Mouse (Mus musculus): ENCODE measurements at regions not wholly inside any gene's neighbourhood (a gene's known extent, or its start where the extent isn't known, plus 50 kb on each side); places are given as distances from the start of the nearest gene placed in this dataset.

DNA sequence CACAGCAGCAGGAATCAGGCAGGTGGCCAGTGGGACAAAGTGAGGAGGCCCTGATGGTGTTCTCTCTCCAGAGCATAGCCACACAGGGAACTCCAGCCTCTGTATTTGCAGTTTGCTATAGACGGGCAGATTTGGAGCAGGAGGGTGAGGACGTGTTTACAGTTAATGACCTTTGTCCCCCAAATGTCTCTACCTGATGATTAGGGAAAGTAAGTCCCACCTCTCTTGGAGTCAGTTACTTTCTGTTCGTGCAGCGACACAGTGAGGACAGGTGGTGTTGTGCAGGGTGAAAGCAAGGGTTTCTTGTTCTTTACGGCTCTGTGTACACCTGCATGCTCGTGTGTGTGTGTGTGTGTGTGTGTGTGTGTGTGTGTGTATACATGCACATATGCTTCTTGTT, 162.9 kb downstream of the Adra2a start:
- DNase-seq = no peak
- intact Hi-C loops (cut with DNase I; ENCODE audit: low total_unique reads) = no loop called here

DNA sequence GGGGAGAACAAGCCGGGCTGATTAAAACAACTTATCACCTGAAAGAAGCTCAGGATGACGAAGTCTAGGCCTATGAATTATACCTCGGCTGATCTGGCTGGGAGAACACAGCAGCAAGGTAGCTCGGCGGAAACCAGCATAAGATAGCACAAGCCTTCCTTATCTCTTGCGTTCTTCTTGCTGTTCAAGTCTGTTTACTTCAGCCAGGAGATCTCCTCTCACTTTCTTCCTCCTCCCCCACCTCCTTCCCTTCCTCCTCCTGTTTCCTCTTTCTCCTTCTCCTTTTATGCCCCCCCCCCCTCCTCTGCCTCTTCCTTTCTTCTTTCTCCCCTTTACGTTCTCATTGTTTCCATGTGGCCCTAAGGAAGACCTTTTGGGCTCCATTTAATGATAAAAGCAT, 168.2 kb downstream of the Adra2a start:
- intact Hi-C loops (cut with DNase I; ENCODE audit: low total_unique reads) = no loop called here
- DNase-seq = no peak

DNA sequence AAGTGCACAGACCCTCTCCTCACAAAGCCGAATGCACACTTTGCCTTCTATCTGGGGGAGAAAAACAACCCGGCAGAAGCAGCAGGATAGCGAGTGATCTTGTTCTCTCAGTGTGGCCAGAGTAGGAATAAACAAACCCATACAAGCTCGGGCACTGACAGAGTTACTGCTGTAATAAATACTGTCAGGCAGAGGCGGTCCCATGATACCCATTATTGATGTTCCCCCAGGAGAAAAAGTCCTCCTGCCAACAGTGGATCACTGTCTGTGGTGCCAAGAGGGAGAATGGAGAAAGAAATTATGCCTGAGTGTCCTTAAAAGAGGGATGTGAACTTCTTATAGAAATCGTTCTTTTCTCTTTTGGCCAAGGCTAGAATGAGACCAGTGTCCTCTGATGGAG, 200.2 kb downstream of the Adra2a start:
- intact Hi-C loops (cut with DNase I; ENCODE audit: low total_unique reads) = loop anchor here (10.0 kb wide), 1 partner anchor 199 kb away; the partner anchor contains the start of gene Adra2a
- DNase-seq = no peak

DNA sequence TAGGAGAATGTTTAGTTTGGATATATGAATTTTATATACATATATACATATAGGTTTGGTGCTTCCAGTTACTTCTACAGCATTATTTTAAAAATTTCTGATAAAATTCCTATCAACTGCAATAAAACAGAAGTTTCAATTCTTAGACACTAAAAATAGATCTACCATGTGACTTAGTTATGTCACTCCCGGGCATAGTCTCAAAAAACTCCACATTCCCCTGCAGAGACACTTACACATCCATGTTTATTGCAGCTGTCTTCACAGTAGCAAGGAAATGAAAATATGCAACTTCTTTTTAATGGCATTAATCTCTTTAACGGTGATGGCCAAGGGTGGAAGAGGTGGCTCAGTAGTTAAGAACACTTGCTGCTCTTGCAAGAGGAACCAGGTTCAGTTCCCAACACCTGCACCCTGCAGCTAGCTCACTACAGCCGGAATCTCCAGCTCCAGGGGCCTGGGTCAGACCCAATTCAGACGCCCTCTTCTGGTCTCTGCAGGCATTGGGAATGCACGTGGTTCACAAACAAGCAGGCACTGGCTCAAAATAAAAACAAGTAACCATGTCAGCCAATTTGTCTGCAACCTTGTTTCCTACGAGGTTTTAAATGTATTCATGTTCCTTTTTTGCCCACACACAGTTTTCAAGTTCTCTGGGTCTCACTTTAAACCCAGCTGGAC, 204.4 kb downstream of the Adra2a start:
- peak; percentile 28 for DNase-seq
- intact Hi-C loops (cut with DNase I; ENCODE audit: low total_unique reads) = loop anchor here (5.0 to 10.0 kb wide), 2 partner anchors 56 to 204 kb away; partner anchors contain the start of gene Adra2a

DNA sequence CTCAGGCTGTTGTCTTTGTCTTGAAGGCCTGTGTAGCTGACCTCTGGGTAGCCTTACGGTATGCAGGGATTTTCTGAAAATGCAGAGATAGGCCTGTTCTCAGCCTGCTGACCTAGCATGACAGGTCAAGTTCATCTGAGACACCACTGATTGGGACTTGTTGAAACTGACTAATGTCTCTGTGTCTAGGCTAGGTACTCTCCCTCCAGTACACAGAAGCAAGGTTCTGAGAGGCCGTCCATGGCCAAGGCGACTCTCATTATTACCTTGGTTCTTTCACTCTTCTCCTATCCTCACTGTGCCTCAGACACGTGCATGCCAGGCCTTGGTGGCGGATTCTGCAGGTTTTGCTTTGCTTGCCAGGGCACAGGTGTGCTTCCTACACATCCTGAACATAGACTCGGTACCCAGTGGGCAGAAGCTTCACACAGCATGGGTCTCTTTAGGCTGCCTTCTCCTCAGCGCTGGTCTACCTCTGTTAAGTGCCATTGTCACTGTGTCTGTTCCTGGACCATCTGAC, 208.3 kb downstream of the Adra2a start:
- intact Hi-C loops (cut with DNase I; ENCODE audit: low total_unique reads) = no loop called here
- no peak for DNase-seq

DNA sequence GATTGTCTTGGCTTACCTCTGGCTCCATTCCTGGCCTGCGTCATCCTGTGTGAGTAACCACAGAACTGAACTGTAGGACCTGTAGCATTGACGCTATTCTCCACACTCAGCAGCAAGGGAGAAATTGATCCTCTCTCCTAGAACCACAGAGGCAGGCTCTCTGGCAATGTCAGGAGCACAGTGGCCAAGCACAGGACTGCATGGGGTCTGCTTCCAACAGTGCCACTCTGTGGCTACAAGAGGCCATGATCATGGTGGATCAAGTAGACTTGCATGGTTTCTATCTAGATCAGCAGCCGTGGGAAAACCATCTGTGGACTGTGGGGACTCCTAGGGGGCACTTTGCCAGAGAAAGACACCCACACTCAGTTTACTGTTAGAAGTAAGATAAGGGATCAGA, 213.9 kb downstream of the Adra2a start:
- no peak for DNase-seq
- intact Hi-C loops (cut with DNase I; ENCODE audit: low total_unique reads) = no loop called here

DNA sequence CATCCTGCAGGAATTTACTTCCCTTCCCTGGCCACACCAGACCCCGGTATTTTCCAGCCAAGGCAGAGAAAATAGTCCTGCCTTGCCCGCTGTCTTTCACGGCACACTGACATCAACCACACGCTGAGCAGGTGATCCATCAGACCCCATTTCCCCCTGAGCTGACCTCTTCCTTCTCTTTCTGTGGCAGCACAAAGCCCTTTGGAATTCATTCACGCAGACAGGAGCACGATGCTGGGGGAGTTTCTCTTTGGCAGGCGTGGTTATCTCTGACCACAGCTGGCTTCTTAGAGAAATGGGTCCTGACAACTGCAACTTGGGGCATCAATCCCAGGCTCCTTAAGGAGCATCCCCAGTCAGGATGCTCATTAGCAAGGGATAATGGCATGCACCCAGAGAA, 215.2 kb downstream of the Adra2a start:
- no peak for DNase-seq
- intact Hi-C loops (cut with DNase I; ENCODE audit: low total_unique reads) = no loop called here

DNA sequence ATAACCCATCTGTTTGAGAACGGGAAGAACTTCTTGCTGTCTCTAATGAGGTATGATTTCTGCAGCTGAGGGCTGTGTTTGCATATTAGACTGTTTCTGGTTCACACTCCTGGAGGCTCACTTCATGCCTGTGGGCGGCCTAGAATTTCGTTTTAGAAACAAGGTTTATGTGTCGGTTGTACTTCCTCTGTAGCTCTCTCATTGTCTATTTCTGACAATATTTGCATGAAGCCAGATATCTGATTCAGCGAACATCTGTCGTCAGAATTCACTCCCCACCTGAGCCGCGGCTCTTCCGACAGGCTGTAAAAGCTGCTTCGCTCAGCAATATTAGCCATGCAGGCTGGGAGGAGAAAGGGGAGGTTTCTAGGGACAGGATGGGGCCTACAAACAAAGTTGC, 233.4 kb downstream of the Adra2a start:
- intact Hi-C loops (cut with DNase I; ENCODE audit: low total_unique reads) = no loop called here

DNA sequence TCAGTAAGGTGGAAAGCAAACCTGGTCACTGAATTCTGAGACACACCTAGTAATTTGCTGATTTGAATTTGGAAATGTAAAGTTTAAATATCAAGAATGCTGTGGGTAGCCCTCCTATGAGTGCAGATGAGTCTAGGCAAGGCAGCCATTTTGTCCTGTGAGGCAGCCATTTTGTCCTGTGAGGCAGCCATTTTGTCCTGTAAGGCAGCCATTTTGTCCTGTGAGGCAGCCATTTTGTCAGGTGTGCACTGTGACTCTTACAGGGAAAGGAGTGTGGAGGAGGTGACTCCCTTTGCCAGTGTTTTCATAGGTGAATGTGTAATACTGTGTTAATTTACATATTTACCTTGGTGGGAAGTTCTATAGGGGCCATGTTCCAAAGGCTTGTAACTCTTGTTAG, 241.5 kb downstream of the Adra2a start:
- intact Hi-C loops (cut with DNase I; ENCODE audit: low total_unique reads) = no loop called here
- DNase-seq = no peak

More for the DNA sequence above, 233.4 kb downstream of the Adra2a start:
- no peak for DNase-seq

DNA sequence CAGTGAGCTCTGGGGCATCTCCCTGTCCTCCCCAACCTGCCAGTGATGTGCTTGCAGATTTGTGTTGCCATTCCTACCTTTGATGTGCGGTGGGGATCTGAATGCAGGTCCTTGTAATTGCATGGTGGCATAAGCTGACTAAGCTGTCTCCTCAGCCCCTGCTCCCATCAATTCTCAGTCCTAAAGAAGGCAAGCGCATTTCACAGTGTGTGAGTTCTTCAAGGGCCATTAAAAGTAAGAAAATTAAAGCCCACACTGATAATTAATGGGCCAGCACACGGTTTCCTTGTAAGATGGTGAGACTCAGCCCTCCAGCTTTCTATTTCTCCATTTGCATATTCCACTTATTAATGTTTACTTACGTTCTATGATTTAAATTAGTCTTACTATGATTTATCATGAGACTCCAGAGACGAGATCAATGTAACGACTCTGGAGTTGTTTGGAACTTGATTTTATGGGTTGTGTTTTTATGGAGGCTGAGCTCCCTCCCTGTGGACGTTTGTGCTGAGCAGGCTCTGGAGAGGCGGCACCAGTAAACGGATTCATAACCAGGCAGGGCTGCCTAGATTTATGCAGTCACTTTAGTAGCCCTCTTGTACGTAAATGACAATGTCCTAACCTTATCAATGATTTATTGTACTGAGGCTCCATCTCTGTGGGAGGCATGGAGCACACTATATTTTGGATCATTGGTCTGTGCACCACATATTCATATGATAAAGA, 253.9 kb downstream of the Adra2a start:
- no peak for DNase-seq
- intact Hi-C loops (cut with DNase I; ENCODE audit: low total_unique reads) = no loop called here

DNA sequence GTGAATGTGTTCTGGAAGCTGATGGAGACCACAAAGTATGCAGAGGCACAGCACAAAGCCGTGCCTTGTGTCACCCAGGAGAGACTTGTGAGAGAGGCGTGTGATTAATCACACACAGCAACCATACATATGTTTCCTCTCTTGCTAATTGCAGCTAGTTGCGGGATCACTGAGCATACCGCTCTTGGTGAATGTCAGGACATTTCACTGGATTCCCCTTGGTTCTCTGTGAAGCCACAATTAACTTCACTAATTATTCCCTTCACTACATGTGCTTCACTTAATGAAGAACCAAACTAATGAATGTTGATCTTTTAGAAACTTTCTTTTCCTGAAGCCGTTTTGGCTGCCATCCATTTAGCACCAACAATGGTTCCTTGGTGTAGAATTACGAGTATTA, 267.3 kb downstream of the Adra2a start:
- no peak for DNase-seq
- intact Hi-C loops (cut with DNase I; ENCODE audit: low total_unique reads) = no loop called here

DNA sequence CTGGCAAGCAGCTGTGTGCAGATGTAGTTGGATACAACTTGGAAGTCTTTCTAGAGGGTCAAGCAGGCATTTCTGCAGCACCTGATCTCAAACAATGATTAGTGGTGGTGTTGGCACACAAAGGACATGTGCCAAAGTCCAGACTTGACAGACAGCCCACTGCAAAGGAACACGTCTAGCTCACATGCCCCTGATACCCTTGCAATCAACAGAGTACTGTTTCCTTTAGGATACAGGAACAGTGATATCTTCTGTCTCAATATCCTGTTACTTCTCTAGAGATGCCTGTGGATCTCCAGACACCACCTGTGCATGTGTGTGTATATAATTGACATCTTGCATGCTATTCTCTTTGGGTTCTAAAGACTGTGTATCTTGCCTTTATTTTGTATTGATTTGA, 267.8 kb downstream of the Adra2a start:
- intact Hi-C loops (cut with DNase I; ENCODE audit: low total_unique reads) = no loop called here

DNA sequence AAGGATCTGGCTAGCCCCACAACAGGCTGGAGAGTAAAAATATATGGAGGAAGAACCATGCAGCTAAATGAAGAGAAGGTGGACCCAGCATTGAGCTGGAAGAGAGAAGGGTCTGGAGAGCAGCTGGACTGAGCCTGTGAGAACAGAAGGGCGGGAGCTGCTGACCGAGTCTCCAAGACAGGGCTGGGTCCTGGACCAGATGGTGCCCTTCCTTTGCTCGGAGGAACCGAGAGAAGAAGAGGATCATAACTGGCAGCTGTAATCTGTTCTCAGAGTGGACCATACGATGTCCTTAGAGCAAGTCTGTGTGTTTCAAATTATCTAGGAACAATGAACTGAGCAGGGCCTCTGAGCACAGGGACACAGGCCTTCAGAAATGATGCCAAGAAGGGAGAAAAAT, 279.3 kb downstream of the Adra2a start:
- no peak for DNase-seq

More for the DNA sequence above, 267.8 kb downstream of the Adra2a start:
- DNase-seq = no peak

DNA sequence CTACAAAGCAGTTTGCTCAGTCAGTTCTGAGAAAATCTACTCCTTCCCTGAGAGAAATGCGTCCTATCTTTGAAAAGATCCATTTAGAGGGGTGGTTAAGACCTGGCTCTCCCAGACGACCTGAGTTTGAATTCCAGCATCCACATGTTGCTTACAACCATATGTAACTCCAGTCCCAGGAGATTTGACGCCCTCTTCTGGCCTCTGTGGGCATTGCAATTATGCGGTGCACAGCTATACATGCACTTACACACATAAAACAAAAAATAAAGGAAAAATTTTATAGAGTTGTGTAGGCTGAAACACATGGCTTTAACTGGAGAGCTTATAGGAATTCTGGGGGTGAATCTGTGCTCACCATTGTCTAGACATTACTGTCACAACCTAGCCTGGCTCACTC, 281.0 kb downstream of the Adra2a start:
- no peak for DNase-seq
- intact Hi-C loops (cut with DNase I; ENCODE audit: low total_unique reads) = no loop called here

More for the DNA sequence above, 279.3 kb downstream of the Adra2a start:
- intact Hi-C loops (cut with DNase I; ENCODE audit: low total_unique reads) = no loop called here

DNA sequence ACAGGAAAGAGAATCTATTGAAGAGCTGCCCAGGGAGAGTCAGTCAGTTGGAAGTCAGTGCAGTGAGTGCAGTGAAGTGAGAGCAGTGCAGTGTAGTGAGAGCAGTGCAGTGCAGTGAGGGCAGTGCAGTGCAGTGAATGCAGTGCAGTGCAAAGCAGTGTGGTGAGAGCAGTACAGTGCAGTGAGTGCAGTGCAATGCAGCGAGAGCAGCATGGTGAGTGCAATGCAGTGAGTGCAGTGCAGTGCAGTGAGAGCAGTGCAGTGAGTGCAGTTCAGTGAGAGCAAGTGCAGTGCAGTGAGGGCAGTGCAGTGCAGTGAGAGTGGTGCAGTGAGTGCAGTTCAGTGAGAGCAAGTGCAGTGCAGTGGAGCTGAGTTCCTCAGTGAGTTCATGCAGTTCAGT, 288.2 kb downstream of the Adra2a start:
- intact Hi-C loops (cut with DNase I; ENCODE audit: low total_unique reads) = no loop called here
- DNase-seq = no peak

DNA sequence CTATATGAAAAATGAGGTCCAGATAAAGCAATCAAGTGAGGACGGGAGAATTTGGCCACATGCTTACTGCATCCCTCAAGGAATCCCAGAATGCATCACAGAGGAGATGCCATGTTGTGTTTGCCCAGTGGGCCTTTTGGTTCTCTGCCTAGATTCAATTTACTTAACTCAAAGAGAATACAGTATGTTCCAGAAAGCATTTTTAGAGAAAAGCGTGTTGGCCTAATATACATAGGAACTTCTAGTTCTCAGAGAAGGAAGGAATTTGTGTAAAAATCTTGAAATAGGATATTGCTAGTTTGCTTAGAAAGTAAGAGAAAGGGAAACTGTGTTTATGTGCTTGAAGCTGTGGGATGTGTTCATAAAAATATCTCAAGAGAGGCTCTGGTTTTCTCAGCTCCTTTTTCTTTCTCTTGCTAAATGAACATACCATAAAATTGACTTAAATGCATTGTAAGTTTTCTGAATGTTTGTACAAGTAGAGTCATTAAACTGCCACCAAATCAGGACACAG, 296.9 kb downstream of the Adra2a start:
- intact Hi-C loops (cut with DNase I; ENCODE audit: low total_unique reads) = no loop called here
- DNase-seq = no peak

DNA sequence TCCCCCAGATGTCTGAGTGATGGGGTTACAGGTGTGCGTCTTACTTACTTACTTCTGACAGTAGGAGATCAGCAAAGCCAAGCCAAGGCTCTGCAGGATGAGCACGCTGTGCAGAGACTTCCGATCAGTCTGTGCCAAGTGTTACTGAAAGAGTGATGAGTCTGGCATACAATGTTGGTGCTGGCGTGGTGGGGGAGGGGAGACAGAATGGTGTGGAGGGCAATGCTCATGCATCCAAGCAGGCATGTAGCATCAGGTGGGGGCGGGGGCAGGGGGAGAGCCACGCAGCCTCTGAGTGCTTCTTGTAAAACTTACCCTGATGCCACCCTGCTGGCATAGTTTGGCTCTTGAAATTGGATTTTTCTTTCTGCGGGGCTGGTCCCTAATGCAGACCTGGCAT, 315.8 kb downstream of the Adra2a start:
- no peak for DNase-seq
- intact Hi-C loops (cut with DNase I; ENCODE audit: low total_unique reads) = no loop called here

DNA sequence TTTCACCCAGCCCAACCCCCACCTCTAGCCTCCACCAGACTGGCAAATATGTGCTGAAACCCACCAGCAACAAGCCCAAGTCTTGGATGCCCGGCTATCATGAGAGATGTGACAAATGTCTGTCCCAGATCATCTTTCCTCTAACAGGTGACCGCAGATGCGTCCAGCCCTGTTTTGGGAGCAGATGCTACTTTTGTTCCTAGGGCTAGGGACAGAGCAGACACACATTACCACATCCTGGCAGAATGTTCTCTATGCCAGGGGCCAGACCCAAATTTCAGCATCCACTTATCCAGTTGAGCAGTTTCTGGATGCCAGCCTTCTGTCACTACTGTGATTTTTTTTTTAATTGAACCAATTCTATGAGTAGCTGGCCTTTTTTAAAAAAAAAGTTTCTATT, 316.7 kb downstream of the Adra2a start:
- DNase-seq = no peak
- intact Hi-C loops (cut with DNase I; ENCODE audit: low total_unique reads) = no loop called here

DNA sequence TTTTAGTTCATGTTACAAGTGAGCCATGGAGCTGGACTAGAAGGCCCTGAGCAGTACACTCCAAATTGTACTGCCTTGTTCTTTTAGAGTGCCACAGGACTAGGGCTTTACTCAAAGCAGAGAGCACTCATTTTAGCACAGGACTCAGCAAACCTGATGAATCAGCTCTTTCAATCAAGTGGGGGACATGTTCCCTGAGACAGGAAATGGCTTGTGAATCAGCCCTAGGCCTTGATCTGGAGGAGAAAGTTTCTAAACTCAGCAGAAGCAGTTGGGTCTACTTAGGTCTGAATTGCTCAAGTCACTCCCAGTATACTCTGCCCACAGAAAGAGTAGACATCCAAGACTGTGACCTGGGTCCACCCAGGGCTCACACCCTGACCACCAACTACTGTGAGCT, 341.1 kb downstream of the Adra2a start:
- intact Hi-C loops (cut with DNase I; ENCODE audit: low total_unique reads) = no loop called here
- DNase-seq = no peak

DNA sequence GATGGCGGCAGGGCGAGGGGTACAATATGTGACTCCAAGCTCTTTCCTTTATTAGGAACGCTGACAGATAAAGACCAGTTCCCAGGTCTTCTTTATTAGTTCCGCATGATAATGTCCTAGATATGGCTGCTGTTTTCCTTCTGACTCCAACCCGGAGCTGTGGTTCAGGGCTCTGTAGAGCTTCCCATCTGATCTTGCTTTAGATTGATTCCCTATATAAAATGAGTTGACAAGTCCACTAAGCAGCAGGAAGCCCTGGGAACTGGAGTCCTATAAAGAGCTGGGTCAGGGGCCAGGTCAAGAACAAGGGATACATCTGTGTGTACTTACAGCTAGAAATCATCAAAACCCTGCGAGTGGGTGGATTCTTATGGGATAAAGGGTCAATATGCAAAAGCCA, 347.5 kb downstream of the Adra2a start:
- intact Hi-C loops (cut with DNase I; ENCODE audit: low total_unique reads) = no loop called here
- DNase-seq = no peak

DNA sequence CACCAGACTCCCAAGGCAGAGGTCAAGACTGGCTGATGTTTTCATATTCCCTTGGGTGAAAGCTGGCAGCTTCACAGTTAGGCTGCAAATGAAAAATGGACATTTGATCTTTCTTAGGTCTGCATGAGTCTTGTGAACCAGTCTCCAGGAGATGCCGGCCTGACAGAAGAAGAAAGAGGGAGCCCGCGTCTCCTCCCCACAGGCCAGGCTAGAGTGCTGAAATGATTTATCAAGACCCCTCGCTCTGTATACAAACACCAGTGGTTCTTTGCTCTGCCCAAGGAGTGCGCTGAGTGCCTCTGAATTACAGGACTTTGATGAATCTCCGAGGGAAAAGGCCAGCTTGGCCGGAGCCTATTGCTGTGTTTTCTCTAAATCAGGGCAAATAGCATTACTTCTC, 355.7 kb downstream of the Adra2a start:
- DNase-seq = no peak
- intact Hi-C loops (cut with DNase I; ENCODE audit: low total_unique reads) = no loop called here
